Mouse (Mus musculus) cerebellum, postnatal 4 days (tissue): ENCODE measurements around the gene Vmn2r108.
"Not testable (repeated sequence)": the region's sequence is repeated elsewhere in the genome, so short reads cannot be mapped to it uniquely, and the experiment has no call there.

Source experiments
- DNase-seq, 2 experiments: peaks; one replicate each; pipeline ENCODE4 v3.0.0; 2022; ENCODE audit warnings: low spot score in 2 of 2, mixed read lengths in 1 of 2

The Vmn2r108 gene

GRCm38 (mm10) chr17:20481231-20481630 is at the start of gene Vmn2r108:
Gene Vmn2r108, minus strand, starts transcription at chr17:20481331.
- no peak for DNase-seq

GRCm38 (mm10) chr17:20508247-20508646 is 27.1 kb upstream of the Vmn2r108 start:
- DNase-seq: not testable (repeated sequence)

GRCm38 (mm10) chr17:20497858-20498257 is 16.7 kb upstream of the Vmn2r108 start, which contains the start of gene Vmn1r225:
Gene Vmn1r225, plus strand, starts transcription at chr17:20498158.
- DNase-seq: no peak

GRCm38 (mm10) chr17:20473311-20473710 is 7.8 kb downstream of the Vmn2r108 start:
- DNase-seq: no peak

- DNase-seq: no peak
Measured at GRCm38 (mm10) chr17:20439263-20439662, 41.9 kb downstream of the Vmn2r108 start.

- no peak for DNase-seq
Measured at GRCm38 (mm10) chr17:20413846-20414245, 67.3 kb downstream of the Vmn2r108 start, which contains the start of gene Vmn1r224. Gene Vmn1r224, plus strand, starts transcription at chr17:20414146.
